Mouse (Mus musculus) kidney, postnatal 36 days (tissue): ENCODE results near the gene Krt80.
"Not testable (repeated sequence)": the region's sequence is repeated elsewhere in the genome, so short reads cannot be mapped to it uniquely, and the experiment has no call there.

ENCODE experiments used
- DNase-seq, 2 experiments: peaks; one replicate each; pipeline ENCODE4 v3.0.0; 2021 to 2022; ENCODE audit warnings: mixed read lengths in 2 of 2

The Krt80 gene

DNA sequence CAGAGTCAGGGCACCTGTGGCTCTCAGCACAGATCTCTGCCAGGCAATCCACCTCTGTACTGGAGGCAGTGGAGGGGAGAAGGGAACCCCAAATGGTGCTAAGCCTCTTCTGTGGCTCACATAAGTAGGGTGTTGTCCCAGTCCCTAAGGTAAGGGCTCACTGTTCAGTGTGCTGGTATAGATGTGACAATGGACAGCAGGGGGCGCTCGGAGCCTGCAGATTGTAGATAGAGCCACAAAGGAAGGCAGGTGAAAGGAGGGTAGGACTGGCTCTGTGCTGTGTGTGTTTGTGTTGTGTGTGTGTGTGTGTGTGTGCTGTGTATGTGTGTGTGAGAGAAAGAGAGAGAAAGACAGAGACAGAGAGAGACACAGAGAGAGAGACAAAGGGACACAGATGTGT is 30.4 kb downstream of the Krt80 start:
- DNase-seq = peak; percentile 88 to 97

DNA sequence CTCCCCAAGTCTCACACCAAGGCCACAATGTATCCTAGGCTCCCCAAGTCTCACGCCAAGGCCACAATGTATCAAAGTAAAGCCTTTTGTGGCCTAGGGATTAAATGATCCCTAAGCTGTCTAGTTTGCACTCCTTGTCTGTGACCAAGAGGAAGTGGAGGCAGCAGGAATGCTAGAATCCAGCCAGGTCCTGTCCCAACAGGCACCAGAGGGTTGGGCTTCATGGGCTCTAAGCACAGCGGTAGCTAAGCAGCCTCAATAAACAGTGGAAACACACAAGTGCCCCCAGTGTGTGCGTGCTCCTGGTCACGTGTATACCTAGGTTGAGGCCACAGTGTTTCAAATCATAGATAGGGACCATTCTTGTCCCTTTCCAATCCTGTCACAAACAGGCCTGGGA is 31.6 kb downstream of the Krt80 start:
- DNase-seq = no peak

DNA sequence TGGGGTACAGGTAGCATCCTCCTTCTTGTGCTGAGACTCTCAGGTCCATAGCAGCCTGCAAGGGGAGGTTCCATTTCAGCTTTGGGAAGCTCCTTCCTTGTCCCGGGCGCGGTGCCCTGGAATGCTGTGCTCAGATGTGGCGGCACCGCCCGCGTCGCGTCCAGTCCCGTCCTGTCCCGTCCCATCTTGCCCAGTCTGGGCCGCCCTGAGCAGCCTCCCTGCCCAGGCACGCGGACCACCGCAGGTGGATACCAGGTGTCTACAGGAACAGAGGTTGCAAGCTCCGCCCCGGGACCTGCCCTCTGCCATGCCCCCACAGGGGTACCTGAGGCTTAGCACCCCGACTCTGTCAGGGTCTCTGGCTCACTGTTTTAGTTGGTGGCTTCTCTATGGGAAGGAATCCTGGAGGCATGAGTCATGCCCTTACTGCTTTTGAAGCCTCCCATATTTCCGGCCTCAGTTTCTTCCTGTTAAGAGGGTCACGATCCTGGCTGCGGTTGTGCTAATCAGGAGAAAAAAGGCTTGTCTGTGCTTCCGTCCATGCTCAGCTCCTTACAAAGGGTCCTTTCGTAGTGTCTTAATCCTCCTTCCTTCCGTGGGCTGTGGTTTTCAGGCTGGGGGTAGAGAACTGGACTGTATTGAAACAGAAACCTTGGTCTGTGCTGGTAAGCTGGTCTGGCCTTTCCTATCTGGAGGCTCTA is 33.3 kb downstream of the Krt80 start:
- peak; percentile 57 to 58 for DNase-seq

DNA sequence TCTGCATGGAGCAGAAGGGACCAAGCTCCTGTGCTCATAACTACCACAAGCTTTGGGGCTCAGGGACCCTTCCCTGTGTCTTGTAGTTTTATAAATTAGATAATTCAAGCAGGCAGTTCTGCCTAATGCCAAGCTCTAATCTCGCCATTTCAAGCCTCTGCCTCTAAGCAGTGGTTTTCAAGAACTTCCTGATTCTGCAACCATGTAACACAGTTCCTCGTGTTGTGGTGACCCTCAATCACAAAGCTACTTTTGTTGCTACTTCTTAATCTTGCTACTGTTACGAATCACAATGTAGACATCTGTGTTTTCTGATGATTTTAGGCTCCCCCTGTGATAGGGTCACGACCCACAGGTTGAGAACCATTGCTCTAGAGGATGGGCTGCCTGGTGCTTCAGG is 36.3 kb downstream of the Krt80 start:
- no peak for DNase-seq

DNA sequence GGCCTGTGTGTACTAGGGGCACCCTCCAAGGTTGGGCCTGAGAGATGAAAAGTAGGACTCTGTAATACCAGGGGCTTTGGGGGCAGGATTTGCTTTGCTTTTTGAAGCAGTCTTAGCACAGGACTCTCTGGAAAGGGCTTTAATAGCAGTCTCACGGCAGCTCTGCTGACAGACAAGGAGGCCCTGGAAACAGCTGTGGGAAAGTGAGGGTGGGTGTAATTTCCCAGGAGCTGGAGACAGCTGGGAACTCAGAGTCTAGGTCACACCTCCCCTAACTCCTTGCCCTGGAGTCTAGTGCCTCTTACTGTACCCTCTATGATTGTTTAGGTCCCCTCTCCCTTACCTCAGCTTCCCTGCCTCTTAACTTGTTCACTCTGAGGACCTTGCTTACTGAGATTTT is 36.8 kb downstream of the Krt80 start:
- no peak for DNase-seq

DNA sequence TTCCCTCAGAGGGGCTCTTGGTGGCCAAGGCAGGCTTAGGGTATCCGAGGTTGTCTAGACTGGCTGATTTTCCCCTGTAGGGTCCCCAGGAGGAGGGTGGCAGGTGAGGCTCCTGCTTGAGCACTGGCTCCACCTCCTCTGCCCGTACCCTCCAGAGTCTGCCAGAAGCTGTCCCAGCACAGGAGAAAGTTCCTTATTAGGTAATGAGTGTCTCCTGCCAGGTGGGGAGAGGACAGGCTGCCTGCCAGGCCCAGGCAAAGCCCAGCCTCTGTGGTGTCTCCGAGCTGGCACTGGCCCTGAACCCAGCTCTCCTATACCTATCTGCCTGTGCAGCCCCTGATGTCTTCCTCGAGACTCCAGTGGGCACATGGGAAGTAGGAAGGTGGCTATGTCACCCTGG is 37.6 kb downstream of the Krt80 start:
- no peak for DNase-seq

DNA sequence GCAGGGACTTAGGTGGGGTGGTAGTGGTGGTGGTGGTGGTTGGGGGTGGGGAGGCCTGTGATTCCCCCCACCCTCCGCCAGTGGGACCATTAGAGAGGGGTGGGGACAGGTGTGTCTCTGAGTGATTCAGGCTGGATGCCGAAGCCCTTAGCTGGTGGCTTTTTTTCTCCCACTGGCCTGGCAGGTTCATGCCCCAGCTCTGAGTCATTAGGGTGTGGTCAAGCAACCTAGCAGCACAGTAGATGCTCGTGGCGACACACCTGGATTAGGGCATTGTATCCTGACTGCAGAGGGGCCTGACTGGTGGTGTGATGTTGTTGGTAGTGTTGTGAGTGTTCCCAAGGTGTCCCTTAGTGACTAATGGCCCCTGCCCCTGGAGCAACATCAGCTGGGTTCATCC is 38.9 kb downstream of the Krt80 start:
- DNase-seq = no peak

DNA sequence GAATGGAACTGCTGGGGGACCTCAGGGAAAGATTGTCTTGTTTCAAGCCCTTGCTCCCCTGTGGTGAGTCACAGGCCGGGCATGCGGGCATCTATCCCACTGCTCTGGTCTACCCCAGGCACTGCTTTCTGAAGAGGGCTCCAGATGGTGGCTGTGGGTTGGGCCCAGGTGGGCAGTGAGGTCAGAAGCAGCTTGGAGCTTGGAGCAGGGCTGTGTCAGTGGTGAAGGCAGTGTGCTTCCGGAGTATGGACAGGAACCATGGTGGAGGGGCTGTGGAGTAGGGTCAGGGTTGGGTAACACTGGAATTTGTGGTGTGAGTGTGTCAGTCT is 40.4 kb downstream of the Krt80 start:
- no peak for DNase-seq

DNA sequence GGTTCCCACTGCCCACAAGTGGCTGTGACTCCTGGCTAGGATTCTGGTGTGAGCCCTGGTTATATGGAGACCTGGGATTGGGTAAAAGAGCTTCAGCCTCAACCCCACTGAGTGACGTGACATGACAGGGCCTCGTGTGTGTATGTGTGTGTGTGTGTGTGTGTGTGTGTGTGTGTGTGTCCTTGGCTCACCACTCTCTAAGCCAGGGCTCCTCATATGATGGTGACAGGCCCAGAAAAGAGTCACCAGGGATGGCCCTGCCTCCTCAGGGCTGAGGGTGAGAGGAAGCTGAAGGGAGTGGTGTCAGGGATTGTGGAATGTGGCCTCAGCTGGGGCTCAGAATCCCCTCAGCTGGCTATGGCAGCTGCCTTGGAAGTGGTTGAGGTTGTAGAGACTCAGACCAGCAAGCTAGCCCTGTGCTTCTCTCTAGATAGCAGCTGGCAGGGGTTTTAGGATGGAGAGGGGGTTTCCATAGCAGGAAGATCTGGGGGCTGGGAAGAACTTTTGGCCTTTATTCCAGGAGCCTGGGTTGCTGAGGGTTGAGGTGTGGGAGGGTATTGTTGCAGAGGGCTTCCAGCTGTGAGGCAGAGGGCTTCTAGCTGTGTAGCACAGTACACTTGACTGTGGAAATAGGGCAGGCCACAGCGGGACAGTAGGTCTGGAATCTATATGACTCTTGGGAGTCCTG is 40.9 kb downstream of the Krt80 start:
- no peak for DNase-seq

DNA sequence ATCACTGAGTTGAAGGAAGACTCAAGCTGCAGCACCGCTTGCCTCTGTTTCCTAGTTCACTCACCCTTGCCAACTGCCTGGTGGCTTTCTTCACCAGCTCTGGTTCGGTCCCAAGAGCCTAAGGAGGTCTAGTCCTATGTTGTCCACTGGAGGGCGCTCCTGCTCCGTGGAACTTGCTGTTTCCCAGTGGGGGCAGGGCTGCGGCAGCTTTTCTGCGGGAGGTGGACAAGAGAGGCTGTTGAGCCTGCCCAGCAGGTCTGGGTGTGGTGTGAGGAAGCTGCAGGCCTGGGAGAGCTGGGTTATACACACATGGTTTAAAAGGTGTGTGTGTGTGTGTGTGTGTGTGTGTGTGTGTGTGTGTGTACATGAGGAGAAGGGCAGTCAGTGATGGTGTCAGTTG is 42.7 kb downstream of the Krt80 start:
- peak; percentile 76 to 93 for DNase-seq

DNA sequence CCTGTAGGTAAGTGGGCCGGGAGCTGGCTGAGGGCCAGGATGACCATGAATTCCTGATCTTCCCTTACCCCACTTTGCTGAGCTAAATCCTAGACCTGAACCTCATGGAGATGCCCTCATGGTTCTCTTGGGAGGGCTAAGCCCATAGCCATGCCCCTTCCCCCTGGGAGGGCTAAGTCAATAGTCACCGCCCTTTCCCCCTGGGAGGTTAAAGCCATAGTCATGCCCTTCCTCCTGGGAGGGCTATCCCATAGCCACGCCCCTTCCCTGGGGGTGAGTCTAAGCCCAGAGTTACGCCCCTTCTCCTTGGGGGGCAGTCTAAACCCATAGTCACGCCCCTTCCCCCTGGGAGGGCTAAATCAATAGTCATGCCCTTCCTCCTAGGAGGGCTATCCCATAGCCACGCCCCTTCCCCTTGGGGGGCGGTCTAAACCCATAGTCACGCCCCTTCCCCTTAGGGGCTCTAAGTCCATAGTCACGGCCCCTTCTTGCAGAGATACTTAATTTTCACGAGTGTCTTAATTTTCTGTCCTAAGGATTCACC is 43.9 kb downstream of the Krt80 start:
- DNase-seq = no peak

DNA sequence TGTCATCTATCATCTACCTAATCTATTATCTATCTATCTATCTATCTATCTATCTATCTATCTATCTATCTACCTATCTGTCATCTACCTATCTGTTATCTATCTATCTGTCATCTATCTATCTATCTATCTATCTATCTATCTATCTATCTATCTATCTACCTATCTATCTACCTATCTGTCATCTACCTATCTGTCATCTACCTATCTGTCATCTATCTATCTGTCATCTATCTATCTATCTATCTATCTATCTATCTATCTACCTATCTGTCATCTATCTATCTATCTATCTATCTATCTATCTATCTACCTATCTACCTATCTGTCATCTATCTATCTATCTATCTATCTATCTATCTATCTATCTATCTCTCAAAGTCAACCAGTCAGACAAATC is 45.6 kb downstream of the Krt80 start:
- not testable (repeated sequence) for DNase-seq

DNA sequence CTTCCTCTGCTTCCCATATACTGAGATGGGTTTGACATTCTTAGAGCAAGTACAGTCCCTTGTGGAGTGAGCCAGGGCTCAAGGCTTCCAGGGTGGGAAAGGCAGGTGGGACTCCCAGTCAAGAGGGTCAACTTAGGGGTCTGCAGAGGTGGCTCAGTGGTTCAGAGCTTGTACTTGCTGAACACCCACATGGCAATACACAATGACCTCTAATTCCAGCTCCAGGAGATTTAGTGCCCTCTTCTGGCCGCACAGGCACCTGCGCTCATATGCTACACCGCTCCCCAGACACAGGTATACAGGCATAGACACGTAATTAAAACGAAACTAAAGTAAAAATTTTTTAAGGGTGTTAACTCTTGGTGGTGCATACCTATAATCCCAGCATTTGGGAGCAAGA is 46.5 kb downstream of the Krt80 start:
- no peak for DNase-seq

DNA sequence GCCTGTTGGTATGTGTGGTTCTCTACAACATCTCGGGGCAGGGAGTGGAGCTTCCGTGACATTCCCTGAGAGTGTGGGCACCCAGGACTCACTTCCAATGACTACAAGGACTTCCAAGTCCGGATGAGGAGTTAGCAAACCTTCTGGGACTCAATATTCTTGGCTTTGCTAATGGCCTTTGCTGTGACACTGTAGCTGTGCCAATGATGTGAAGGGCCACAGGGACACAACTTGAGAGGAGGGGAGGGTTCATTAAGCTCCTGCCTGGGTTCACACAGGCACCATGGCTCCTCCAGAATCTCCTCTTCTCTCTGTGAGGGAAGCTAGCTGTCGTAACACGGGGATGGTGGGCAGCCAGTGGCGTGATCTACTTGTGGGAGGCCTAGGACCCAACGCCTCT is 47.3 kb downstream of the Krt80 start:
- no peak for DNase-seq

DNA sequence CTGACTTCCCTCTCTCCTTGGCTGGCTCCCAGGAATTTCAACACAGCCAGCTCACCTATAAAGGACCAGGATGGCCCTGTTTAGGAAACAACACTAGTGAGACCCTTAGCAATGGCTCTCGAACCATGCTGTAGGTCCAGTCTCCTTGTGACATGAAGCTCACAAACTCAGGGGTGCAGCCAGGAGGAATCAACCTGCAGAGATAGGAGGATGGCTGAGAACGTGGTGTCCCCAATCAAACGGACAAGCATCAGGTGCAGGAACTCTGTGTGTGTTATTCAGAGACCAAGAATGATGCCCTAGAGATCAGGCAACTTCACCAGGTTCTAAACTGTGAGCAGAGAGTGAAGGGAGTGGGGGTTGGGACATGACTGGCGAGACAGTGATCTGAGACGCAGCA is 47.9 kb downstream of the Krt80 start:
- DNase-seq = no peak

DNA sequence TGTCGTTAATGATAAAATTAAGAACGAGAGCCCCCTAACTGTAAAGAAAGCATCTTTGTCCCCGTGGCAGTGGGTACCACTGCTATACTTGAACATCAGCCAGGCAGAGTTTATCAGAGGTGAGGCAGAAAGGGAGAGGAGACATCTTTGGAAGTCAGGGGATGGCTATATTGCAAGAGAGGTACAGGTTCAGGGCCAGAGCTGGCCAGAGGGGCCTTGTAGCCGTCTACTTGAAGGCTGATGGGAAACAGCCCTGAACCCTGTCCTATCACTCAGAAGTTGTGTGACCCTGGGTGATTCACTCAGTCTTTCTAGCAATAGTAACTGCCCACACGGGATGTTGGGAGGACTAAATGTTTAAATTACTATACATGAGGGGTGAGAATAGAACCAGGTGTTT is 48.8 kb downstream of the Krt80 start:
- no peak for DNase-seq

DNA sequence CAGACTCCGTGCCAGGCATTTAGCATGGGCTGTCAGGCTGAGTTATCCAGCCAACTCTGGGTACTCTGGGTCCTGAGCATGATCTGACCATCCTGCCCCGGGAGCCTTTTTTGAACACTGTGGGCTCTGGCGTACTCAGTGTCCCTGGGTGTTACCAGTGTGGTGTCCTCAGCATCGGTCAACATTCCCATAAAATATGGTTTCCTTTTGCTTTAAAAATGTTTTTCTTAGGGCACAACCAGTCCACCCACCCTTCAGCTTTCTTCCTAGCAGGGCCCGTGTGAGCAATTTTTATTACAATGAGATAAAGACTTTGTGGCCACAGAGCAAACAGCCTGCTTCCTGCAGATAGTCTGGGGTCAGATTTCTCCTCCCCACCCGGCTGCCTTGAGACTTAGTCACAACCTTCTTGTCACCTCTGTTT is 49.3 kb downstream of the Krt80 start:
- DNase-seq = peak; percentile 60 to 83

DNA sequence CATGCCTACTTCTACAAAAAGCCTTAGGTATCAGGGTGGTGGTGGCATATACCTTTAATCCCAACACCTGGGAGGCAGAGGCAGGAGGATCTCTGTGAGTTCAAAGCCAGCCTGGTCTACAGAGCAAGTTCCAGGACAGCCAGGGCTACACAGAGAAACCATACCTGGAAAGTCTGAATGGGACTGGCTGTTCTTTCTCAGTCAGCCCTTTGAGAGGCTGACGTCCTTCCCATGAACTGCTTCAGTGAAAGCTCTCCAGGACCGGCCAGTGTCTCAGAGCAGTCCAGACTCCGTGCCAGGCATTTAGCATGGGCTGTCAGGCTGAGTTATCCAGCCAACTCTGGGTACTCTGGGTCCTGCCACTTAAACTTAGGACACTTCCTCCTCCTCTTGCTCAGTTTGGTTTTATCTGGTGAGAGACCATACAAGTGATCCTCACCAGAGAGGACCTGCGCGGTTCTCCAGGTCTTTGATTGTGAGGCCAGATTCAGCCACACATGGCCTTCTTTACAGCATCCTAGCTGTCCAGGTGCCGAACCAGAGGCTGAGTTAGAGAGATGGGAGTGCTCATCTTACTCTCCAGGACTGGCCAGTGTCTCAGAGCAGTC is 49.8 kb downstream of the Krt80 start:
- no peak for DNase-seq

DNA sequence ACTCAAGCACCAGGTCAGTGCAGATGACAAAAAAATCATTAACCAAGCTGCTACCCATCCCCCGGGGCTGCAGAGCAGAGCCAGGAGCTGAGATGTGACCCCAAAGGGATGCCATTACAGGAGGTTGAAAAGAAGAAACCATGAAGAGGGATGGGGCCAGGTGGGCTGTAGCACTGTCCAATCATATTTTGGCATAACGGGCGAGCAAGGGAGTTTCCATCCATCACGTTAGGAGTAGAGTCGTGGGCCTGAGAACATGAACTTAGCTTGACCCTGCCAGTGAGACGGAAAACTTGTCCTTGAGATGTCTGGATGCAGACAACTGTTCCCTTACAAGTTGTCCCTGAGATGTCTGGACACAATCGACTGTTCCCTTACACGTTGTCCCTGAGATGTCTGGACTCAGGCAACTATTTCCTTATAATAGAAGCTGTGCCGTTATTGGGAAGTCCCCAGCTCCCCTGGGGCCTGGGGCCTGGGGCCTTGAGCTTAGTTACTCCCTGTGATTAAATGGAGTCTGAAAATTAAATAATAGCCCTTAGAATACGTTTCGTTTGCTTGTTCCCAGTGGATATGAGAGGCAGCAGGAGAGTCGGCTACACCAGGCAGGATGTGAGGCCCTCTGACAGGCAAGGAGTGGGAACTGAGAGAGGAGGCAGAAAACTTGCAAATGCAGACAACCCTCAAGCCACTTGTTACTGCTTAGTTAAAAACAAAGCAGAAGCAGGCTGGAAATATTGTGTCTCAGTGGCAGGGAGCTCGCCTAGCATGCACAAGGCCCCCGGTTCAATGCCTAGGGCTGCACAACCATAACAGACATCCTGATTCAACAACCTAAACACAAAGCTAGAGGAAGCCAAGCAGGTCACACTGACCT is 50.8 kb downstream of the Krt80 start:
- peak; percentile 40 to 74 for DNase-seq

DNA sequence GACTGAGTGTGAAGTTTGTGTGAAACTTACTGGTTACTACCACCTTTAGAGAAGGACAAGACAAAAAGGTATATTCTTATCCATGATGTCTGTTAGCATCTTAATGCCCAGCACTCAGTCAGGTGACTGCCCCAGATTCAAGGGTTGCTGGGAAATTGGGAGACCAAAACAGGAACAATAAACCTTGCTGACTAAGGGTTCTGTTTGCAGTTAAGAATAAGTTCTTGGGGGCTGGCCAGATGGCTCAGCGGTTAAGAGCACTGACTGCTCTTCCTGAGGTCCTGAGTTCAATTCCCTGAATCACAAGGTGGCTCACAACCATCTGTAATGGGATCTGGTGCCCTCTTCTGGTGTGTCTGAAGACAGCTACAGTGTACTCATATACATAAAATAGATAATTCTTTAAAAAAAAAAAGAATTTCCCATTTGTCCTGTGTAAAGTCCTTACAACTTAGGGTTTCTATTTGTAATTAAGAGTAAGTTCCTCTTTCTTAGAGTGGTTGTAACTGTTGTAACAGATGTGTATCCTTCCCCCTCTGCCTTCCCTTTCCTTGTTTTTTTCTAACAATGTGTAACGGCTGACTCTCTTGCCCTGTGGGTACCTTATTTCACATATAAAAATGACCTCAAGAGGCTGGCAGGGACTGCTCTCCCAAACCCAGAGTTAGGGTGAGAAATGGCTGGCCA is 52.0 kb downstream of the Krt80 start:
- DNase-seq = no peak

DNA sequence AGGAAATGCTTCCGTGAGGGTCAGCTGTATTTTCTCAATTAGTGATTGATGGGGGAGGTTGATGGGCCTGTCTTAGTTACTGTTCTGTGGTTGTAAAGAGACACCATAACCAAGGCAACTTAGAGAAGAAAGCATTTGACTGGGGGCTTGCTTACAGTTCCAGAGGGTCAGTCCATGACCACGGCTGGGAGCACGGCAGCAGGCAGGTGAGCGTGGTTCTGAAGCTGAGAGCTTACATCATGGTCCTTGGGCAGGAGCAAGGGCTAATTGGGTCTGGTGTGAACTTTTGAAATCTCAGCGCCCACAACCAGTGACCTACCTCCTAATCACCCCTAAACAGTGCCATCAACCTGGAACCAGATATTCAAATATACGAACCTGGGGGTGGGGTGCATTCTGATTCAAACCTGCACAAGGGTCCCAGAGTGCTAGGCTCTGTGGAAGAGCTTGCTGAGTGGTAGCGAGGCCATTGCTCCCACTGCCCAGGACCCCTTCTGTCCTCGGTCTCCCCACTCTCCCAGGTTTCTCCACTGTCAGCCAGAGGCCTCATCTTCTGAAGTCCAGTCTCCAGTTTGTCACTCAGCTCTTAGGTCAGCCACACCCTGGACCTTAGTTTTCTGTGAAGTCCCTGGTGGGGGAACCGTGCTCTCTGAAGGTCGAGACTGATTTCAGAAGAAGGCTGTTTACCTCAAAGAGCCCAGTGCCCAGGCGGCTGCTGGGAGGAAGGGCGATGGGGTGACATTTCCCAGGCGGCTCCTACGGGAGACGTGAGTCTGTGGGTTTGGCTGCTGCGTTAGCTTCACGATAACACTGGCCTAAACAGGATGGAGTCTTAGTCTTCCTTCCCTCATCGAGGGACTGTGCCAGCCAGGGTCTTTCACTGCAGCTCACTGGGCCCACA is 52.8 kb downstream of the Krt80 start:
- DNase-seq = no peak
